17 mouse cellular contexts compared by ENCODE assay signal in the genomic region with DNA sequence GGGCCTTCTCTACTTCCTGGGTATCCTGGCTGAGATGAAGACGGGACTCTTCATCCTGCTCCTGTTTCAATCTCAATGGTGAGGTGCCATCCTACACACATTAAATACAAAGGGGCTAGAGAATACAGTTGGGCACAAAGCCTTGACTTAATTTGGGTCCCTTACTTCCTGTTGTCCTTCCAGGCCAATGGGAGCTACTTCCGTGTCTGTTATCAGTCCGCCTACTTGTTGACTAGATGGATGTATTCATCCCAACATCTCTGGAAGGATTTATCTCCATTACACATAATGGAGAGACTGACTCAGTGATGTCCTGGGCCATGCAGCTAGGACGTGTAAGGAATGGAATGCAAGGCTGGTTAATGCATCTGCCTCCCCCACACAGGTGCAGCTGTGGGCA.
"Had no signal": no experiment of that assay in that cellular context is flagged by ENCODE, and none has a peak within 500 bp of the region (broad histone marks: within the 10 kb centered on the region; RNA-seq: fewer than 3 reads in every experiment).

No protein-coding gene starts in this region.

- H3K27ac ChIP-seq: neural tube, embryonic 12.5 days; neural tube, embryonic 13.5 days; neural tube, embryonic 15.5 days; stomach, embryonic 15.5 days; stomach, postnatal 0 days had no signal

- H3K4me2 ChIP-seq: neural tube, embryonic 12.5 days; neural tube, embryonic 13.5 days; neural tube, embryonic 15.5 days; stomach, embryonic 15.5 days had no signal

- H3K9me3 ChIP-seq: neural tube, embryonic 12.5 days; neural tube, embryonic 13.5 days; neural tube, embryonic 15.5 days; stomach, embryonic 15.5 days had no signal

- H3K9ac ChIP-seq: neural tube, embryonic 12.5 days; neural tube, embryonic 13.5 days; neural tube, embryonic 15.5 days; stomach, embryonic 15.5 days had no signal

- H3K4me3 ChIP-seq: neural tube, embryonic 12.5 days; neural tube, embryonic 13.5 days; neural tube, embryonic 15.5 days; stomach, embryonic 15.5 days had no signal

- DNase-seq: retina, postnatal 1 day; right cerebral cortex, adult 18-20 months; right cerebral cortex, postnatal 14 days; right cerebral cortex, postnatal 25 days; right cerebral cortex, postnatal 4 days; spleen, adult 18-20 months; thymus, adult 18-20 months; thymus, adult 2 months; thymus, postnatal 14 days; thymus, postnatal 25 days; thymus, postnatal 36 days; thymus, postnatal 4 days had no signal

- H3K36me3 ChIP-seq: neural tube, embryonic 12.5 days; neural tube, embryonic 13.5 days; neural tube, embryonic 15.5 days; stomach, embryonic 15.5 days had no signal
